Mouse (Mus musculus) erythroid progenitor cell, adult 5-6 weeks (primary cell): Measurements from ENCODE around the gene Kansl1. TPM values are rescaled to one million over a fixed set of nuclear protein-coding genes. Genes with fewer than 3 reads are reported as not detected.
"Not testable (repeated sequence)": the region's sequence is repeated elsewhere in the genome, so short reads cannot be mapped to it uniquely, and the experiment has no call there.

Source experiments
- ATAC-seq: replicated peaks from 2 replicates; pipeline ENCODE4 v1.8.0; 2016; ENCODE audit warnings: moderate number of reproducible peaks, mild to moderate bottlenecking, moderate TSS enrichment, inconsistent platforms; ENCODE audit not compliant: poor library complexity, low FRiP score, severe bottlenecking
- total RNA-seq, 2 experiments: library from RNA; stranded (forward) in 1 of 2; stranded (reverse) in 1 of 2; fragments of 150-400 nt in 1 of 2; fragments of 186-747, 209-891 nt in 1 of 2; gene quantifications; 2 replicates each; pipeline versions ENCODE4 v1.2.3 to v1.2.4; 2015 to 2017; ENCODE audit warnings: low replicate concordance in 2 of 2

Kansl1 gene
- total RNA-seq (2015; ENCODE audit: low replicate concordance) (29.8 and 31.7 TPM in 2 replicates), total RNA-seq (2017; ENCODE audit: low replicate concordance) (19.8 and 23.9 TPM in 2 replicates)

GRCm38 (mm10) chr11:104468751-104469268 is at the start of gene Kansl1:
TSS of gene Kansl1 (minus strand) at chr11:104468861.
- no peak for ATAC-seq

- no peak for ATAC-seq
Measured at GRCm38 (mm10) chr11:104512436-104512835, 43.8 kb upstream of the Kansl1 start.

GRCm38 (mm10) chr11:104510606-104511005 is 41.9 kb upstream of the Kansl1 start:
- ATAC-seq = 0 out of 2 replicates have a peak, but pooled peaks have one; percentile 54

GRCm38 (mm10) chr11:104508455-104508854 is 39.8 kb upstream of the Kansl1 start:
- ATAC-seq = no peak

DNA sequence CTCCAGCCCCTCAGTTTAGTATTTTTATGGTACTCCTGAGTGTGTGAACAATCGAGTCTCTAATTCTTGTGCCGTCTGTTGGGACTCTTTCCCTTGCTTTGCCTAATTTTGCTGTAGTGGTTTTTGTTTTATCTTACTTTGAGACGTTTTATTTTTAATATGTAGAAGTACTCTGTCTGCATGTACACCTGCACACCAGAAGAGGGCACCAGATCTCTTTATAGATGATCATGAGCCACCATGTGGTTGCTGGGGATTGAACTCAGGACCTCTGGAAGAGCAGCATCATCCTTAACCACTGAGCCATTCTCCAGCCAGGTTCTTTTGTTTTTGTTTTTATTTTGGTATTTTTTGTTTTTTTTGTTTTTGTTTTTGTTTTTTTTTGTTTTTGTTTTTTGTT is 19.6 kb upstream of the Kansl1 start:
- ATAC-seq = no peak

- no peak for ATAC-seq
Measured at GRCm38 (mm10) chr11:104481971-104482370, 13.3 kb upstream of the Kansl1 start.

DNA sequence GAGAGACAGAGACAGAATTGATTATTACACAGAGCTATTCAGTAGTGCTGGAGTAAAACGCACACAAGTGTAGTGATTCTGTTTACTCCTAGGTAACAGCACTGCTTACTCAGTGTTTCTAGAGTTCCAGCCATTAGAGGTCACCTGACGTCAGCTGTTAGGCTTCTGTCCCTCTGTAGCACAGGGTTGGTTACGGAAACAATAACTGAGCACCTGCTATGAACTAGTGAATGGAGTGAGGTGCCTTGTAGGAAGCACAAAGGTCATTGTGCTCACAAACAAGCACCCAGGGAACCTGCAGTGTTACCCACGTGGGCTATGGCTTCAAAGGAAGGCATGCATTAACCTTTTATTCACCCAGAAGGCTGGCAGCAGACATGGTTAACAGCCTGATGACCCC is 10.8 kb upstream of the Kansl1 start:
- ATAC-seq = no peak

DNA sequence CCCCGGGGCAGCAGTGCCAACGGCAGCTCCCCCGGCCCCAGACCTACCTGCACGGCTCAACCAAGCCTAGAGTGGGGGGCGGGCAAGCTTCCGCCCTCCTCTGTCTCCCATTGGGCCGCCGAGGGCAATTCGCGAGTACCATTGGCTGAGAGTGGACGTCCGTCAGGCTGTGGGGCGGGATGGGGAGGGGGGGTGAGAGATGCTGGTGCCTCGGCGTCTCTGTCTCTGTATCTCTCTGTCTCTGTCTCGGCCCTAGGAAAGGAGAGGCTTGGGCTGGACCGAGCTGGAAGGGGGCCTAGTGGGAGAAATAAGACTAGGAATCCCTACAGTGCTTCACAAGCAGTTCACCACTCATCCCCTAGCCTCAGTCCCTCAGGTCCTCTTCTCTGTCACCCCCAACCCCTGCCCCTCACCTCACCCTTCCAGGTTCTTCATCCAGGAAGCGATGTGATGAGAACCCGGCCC is 742 bp upstream of the Kansl1 start:
- ATAC-seq = peak; percentile 97

- peak; percentile 64 for ATAC-seq
Measured at GRCm38 (mm10) chr11:104467698-104468097, 963 bp downstream of the Kansl1 start.

DNA sequence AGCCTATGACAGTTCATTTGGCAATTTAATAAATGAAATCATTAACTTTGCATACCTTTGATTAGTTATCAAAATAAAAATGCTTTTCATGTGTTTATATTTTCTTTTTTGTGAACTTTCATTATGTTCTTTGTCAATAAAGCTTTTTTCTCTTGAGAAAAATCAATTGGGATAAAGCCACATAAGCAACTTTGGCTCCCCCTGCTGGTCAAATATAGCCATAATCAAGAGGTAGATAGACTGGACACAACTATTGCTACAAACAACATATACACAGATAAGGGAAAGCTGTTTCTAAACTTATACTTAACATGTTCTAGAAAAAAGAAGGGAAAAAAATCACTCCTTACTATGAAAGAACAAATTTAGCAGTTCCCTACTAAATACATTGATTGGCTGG is 7.1 kb downstream of the Kansl1 start:
- peak; percentile 94 for ATAC-seq

DNA sequence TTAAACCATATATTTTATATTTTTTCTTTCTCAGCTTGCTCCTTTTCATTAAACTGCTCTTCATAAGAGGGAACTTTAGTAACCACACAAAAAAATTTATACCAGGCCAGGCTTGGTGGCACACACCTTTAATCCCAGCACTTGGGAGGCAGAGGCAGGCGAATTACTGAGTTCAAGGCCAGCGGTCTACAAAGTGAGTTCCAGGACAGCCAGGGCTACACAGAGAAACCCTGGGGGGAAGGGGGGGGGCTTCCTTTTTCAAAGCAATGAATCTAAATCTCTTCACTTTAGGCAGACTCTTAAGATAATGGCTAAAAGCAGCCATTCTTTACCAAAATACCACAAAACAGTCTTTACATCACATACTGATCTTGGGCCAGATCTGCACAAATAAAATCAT is 9.0 kb downstream of the Kansl1 start:
- no peak for ATAC-seq

DNA sequence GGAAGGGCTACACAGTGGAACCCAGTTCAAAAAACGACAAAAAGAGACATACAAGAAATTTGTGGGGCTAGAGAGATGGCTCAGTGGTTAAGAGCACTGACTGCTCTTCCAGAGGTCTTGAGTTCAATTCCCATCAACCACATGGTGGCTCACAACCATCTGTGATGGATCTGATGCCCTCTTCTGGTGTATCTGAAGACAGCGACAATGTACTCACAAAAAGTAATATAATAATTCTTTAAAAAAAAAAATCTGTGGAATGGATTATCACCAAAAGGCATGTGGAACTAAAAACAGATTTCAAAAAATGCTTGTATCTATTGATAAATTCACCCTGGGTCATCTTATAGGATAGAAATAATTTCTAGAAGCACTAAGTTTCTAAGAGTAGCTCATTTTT is 10.2 kb downstream of the Kansl1 start:
- ATAC-seq = no peak

- peak; percentile 72 for ATAC-seq
Measured at GRCm38 (mm10) chr11:104452709-104453108, 16.0 kb downstream of the Kansl1 start.

DNA sequence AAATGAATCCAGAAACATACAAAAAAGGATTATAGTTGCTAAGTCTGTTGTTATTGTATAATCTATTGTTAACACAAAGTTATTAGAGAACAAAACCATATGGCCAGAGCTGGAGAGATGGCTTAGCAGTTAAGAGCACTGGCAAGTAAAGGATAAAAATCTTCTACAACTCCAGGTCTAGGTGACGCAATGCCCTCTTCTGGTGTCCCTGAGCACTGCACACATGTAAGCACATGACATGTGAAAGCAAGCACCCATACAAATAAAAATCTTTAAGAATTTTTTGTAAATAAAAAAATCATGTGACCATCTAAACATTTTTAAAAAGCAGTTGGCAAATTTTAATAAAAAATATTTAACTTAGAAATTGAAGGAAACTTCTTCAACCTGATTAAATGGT is 17.4 kb downstream of the Kansl1 start:
- no peak for ATAC-seq

- not testable (repeated sequence) for ATAC-seq
Measured at GRCm38 (mm10) chr11:104448499-104448898, 20.2 kb downstream of the Kansl1 start.

- ATAC-seq = no peak
Measured at GRCm38 (mm10) chr11:104445538-104445937, 23.1 kb downstream of the Kansl1 start.

- no peak for ATAC-seq
Measured at GRCm38 (mm10) chr11:104445044-104445443, 23.6 kb downstream of the Kansl1 start.

DNA sequence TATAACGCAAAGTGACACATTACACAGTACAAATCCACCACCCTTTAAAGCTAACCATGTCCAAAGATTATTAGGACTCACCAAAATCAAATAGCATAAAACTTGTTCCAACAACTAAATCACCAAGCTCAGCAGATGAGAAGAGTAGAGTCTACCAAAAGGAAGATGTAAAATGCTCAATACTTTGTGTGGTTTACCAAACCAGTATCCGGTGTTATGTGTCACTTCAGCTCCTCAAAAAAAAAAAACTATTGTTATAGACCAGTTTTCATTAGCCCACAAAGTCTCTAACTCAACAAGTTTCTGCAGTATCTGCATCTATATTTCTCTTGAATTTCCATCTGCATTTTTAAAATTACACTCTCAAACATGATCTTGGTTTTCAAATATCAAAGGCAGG is 25.3 kb downstream of the Kansl1 start:
- no peak for ATAC-seq

DNA sequence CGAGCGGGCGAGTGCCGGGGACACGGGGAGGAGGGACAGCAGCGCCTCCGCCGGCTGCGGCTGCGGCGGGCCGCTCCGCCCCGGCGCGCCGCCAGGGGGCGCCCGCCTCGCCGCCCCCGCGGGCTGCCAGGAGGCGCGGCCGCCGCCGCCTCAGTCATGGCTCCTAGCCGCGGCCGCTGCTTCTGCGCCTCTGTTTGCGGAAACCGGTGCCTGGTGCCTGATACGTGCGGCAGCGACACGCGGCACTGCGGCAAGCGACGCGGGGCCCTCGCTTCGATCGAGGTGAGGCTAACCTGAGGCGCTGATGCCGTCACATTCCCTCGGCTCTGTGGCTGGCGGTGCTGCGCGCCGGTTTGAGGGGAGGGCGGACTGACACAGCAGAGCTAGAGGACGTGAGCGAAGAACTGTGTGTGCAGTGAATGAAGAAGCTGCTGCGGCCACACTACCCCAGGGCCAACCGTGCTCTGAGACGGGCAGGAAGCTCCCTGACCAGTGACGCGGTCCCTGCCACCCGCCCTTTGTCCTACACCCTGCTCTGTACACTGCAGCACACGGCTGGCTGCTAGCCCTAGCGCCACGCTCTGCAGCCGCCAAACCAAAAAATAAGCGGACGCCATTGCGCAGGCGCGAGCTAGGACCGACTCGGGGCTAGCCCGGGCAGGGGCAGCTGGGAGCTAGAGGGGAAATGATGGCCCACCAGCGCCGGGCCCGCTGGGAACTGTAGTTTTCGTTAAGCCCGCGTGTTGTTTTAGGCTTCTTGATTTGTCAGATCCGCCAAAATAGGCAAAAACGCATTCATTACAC is 26.1 kb downstream of the Kansl1 start:
- ATAC-seq = peak; percentile 81

DNA sequence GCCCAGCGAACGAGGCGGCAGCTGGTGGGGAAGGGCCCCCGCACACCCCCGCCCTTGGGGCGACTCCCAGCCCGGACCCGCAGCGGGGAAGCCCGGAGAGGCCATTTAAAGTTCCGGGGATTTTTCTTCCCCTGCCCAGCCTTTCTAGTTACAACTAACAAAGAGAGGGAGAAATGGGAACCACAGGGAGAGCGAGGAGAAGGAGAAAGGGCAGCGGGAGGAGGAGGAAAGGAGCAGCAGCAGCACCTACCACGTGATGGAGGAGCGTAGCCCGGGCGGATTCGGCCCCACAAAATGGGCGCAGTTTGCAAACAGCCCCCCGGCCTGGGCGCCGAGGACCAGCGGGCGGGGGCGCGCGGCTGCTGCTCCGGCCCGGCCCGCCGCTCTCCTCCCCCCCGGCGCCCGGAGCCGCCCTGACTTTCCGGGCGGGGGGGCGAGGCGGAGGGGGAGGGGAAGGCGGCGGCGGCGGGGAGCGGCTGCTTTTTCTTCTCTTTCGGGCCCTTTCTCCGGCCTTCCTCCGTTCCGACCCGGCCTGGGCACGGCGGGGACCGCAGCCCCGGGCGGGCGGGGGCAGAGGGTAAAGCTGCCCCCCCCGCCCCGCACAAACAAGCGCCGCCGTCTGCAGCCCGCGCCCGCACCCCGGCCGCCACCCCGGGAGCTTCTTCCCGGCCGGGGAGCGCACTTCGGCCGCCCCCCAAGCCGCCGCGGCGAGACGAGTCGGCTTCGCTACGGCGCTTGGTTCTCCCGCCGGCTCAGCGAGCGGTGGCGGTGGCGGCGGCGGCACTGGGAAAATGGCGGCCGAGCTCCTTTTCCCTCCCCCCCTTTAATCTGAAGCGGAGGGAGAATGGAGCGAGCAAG is 27.0 kb downstream of the Kansl1 start:
- ATAC-seq = peak; percentile 13
